Mouse (Mus musculus) liver, embryonic 14 days (tissue): ENCODE data around the gene Fat4. TPM values are rescaled to one million over a fixed set of nuclear protein-coding genes. Genes with fewer than 3 reads are reported as not detected.

Source experiments
- polyA plus RNA-seq: library from polyadenylated mRNA; depleted of rRNA; stranded (reverse); fragments of >200 nt; gene quantifications from 2 replicates; pipeline ENCODE4 v1.2.3, GENCODE M21; 2012; rRNA removed

The Fat4 gene
- polyA plus RNA-seq = 0.25 and 0.36 TPM in 2 replicates

GRCm38 (mm10) chr3:38886890-38887355 lies at the start of gene Fat4:
Gene Fat4 (plus strand): TSS chr3:38886940.

